Mouse (Mus musculus) mesoderm, embryonic 11.5 days (tissue): ENCODE results near the gene Nmrk1.

Source experiments
- DNase-seq: peaks from one replicate; pipeline ENCODE4 v3.0.0-alpha.2; 2012; ENCODE audit warnings: low read depth, low spot score

Nmrk1 gene

GRCm38 (mm10) chr19:18652592-18652991, 20.8 kb downstream of the Nmrk1 start:
- DNase-seq = no peak

DNA sequence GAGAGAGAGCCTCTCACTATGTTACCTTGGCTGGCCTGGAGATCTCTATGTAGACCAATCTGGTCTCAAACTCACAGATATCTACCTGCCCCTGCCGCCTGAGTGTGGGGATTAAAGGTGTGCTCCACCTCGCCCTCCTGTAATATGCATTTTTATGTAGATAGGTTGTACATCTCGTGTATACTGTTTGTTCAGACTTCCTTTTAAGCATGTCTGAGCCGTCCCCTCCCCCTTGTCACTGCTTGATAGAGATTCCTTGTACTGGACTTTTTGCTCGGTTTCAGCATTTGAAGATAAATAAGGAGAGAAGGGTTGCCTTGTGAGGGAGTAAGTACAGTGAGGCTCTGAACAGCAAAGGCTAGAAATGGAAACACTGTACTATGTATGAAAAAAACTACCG, 21.3 kb downstream of the Nmrk1 start:
- DNase-seq = no peak

DNA sequence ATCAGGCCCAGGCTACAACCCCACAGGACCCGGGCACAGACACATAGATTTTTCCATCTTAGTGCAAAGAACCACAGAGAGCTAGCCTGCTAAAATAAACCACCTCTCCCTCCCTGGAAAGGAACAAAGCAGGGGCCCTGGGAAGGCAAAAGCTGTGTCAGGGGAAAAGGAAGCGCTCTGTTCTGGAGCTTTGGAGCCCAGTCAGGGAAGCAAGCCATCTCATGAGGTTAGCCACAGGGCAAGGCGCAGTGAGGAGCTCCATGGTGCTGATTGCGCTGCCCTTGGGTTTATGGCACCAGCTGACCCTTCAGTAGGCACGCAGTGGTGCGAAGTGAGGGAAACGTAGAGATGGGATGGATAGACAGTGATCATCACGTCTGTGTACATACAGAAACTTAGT, 22.6 kb downstream of the Nmrk1 start:
- no peak for DNase-seq

DNA sequence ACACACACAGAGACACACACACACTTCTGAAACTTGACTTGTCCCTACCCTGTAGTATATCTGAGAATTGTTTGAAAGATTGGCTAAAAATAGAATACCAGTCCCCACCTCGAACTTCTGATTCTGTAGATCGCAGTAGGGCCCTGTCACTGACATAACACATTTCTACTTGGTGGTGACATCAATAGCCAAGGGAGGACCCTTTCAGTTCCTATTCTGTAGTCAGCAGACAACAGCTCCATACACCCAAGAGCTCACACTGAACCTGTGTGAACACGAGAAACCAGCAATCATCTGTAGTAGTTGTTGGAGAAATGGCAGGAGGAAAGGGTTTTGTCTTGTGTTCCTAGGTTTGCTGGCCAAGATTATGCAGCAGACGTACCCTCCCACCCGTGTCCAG, 23.2 kb downstream of the Nmrk1 start:
- no peak for DNase-seq

- DNase-seq = no peak
Measured at GRCm38 (mm10) chr19:18655999-18656398, 24.2 kb downstream of the Nmrk1 start.

DNA sequence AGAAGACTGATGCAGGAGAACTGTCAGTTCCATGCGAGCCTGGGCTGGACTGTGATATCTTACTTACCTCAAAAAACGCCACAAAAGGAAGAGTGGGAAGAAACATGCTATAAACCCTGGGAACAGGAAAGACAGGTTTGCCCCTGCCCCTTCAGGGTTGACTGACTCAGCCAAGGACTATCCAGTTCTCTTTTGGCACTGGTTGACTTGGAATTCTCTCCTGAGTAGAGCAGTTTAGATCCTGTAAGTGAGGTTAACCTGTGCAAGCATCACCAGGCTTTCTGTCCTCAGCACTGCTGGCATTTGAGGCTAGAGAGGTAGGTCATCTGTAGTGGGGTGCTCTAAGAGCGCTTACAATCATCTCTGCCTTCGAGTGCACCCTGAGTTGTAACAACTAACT, 26.7 kb downstream of the Nmrk1 start:
- DNase-seq = no peak

GRCm38 (mm10) chr19:18659349-18659748, 27.6 kb downstream of the Nmrk1 start:
- no peak for DNase-seq

DNA sequence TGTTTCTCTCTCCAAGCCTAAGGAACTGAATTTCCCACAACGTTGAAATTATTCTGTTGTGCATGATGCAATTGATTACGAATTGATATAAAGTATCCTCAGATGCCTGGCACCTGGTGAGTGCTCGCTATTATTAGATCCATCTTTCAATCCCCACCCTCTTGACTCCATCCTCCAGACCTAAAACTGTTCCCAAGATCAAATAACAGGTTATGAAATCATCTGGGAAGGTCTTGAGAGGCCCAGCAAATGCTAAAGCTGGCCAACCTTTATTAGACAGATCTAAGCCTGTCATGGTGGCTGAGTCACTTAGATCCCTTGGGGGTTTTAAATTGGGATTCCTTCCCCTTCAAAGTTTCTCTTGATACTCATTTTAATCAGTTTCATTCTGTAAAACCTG, 28.7 kb downstream of the Nmrk1 start:
- DNase-seq = no peak

GRCm38 (mm10) chr19:18661683-18662082, 29.9 kb downstream of the Nmrk1 start:
- no peak for DNase-seq

DNA sequence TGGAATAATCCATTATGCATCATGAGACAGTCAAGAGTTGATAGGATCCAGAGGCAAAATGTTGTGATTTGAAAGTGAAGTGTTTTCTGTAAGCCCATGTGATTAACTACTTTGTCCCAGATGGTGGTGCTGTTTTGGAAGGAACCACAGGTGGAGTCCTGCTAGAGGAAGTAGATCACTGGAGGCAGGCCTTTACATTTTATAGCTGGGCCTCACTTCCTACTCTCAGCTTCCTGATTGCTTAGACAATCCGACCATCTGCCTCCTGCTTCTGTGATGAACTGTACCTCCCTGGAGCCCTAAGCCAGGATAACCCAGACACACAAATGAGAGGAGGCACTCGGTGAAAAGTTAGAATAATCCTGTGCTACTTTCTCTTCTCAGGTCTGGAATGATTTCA, 32.2 kb downstream of the Nmrk1 start:
- no peak for DNase-seq

DNA sequence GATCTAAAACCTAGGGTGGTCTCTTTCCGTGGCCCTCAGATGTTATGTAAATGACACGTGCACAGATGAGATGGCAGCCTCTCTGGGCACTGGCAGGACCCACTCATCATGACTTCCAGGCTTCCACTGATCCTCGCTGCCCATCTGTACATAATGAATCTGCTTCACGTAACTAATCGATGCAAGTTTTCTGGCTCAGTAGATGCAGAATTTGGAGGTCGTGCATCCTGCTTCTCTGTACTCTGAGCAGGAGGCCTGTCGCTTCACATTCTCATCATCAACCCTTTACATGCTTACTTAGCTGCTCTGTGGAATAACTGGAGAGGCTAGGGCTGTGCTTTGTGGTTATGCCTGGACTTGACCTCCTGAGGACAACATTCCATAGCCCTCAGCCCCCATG, 35.2 kb downstream of the Nmrk1 start:
- no peak for DNase-seq

GRCm38 (mm10) chr19:18669551-18669950, 37.8 kb downstream of the Nmrk1 start:
- no peak for DNase-seq

GRCm38 (mm10) chr19:18670608-18671007, 38.9 kb downstream of the Nmrk1 start, which contains the start of gene Carnmt1:
Gene Carnmt1 (plus strand): TSS chr19:18670764.
- DNase-seq = peak; percentile 98

- peak; percentile 30 for DNase-seq
Measured at GRCm38 (mm10) chr19:18671056-18671741, 39.4 kb downstream of the Nmrk1 start.

DNA sequence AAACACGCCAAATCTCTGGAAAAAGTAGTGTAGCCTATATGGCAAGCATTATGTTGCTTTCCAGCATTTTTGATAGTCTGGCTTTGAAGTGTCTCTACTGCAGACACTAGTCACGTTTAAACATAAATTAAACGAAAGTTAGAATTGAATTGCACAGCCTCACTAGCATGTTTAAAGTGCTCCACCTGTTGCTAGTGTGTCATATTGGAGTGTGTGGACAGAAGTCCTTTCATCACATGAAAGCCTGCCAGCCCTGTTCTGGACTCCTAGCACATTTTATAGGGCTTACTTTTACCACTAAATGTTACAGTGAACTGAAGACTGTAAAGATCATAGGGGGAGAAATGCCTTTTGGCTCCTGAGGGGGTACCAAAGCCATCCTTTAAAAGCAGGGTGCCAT, 40.7 kb downstream of the Nmrk1 start:
- DNase-seq = no peak

DNA sequence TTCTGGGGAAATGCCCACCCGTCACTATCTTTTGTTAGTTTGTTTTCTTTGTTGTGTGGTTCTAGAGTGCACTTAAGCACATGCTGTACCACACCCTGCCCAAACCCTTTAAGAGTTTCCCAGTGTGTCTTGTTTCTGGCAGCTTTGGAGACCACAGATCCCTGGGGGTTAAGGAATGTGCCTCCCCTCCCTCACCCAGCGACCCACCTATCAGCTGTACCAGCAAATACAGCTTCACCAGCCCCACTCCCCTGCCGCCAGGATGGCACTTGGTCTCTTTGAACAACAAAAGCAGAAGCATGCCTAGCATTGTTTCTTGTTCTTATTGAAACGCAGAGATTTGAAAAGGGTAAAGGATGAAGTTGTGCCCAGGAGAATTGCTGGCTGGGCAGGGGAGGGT, 41.4 kb downstream of the Nmrk1 start:
- no peak for DNase-seq

- no peak for DNase-seq
Measured at GRCm38 (mm10) chr19:18682142-18682541, 50.4 kb downstream of the Nmrk1 start.

DNA sequence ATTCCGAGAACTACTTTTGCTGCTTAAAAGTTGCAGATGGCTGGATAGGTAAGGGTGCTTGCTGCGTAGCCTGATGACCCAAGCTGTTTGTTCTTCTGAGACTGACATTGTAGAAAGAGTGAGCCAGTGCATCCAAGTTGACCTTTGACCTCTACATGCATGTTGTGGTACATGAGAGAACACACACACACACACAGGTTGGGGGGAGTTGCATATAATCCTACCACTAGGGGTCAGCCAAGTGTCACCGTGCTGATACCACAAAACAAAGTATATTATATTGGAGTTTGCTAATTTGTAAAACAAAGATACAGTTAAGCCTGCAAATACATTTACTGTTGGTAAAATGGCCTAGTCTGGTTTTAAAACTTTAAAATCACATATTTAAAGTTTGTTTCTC, 55.8 kb downstream of the Nmrk1 start:
- peak; percentile 56 for DNase-seq

DNA sequence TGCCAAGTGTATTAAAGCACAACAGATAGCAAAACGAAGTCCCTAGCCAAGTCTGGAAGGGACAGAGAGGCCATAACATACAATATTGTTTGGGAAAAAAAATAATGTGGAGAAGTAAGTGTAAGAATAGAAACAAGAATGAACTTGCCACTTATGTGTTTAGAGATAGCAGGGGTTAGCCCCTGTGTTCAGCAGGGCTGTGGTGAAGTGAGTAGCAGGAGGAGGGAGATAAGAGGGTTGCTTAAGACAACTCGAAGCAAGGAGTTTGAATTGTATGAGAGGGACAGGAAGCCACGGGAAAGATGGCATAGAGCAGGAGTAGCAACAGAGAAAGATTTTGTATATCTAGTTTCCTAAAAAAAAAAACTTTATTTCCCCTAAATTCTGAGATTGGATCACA, 60.4 kb downstream of the Nmrk1 start:
- DNase-seq = no peak

GRCm38 (mm10) chr19:18692768-18693167, 61.0 kb downstream of the Nmrk1 start:
- no peak for DNase-seq

DNA sequence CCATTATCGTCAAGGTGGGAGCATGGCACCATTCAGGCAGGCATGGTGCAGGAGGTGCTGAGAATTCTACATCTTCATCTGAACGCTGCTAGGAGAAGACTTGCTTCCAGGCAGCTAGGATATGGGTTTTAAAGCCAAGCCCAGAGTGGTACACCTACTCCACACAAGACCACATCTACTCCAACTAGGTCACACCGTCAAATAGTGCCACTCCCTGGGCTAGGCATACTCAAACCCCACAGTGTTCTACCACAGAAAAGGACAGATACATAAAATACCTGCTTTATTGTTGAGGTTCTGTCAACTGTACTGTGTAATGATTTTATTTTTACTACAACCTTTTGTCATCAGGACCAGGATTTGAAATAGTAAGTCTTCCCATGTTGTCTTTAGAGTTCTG, 63.4 kb downstream of the Nmrk1 start:
- no peak for DNase-seq

GRCm38 (mm10) chr19:18695552-18695951, 63.8 kb downstream of the Nmrk1 start:
- DNase-seq = no peak
